Mouse (Mus musculus): ENCODE results near the gene A630023A22Rik. TPM values are rescaled to one million over a fixed set of nuclear protein-coding genes. Genes with fewer than 3 reads are reported as not detected.
A peak's percentile ranks its signal among the peaks of the same experiment; 100 is the strongest.

Gene A630023A22Rik
- polyA plus RNA-seq (2014; fragmentation: Nextera tagmentation; extraction: Ambion mirVana): not detected in 2 replicates

- no peaks in the 10 kb centered on the region for H3K9me3 ChIP-seq (replicated peaks; ENCODE audit: control insufficient read depth, low read length)
- H3K9ac ChIP-seq (ENCODE audit: low read depth, low read length): no peak within 1 kb of the TSS
- H3K4me3 ChIP-seq (ENCODE audit: low read depth, low read length): no peak within 1 kb of the TSS
- H3K27ac ChIP-seq (ENCODE audit: low read depth, low read length): no peak within 1 kb of the TSS
- 74% methylated on average over 5 of the region's 5 CpGs for WGBS (ENCODE audit: insufficient replicate concordance)
- ATAC-seq (replicated peaks; ENCODE audit: insufficient number of reproducible peaks, low FRiP score, low TSS enrichment): no peak
- no peak within 1 kb of the TSS for H3K4me2 ChIP-seq
- H3K27me3 ChIP-seq (ENCODE audit: control insufficient read depth, insufficient read depth, low read length): no peaks in the 10 kb centered on the region
- H3K4me1 ChIP-seq (ENCODE audit: control insufficient read depth, insufficient read depth, low read length): peaks cover 3% of the 10 kb centered on the region; the same call in 1 of the 2 replicates
- no peaks in the 10 kb centered on the region for H3K36me3 ChIP-seq (ENCODE audit: control insufficient read depth, insufficient read depth, low read length)
Observed at GRCm38 (mm10) chr14:34102601-34103000, at the start of gene A630023A22Rik. Gene A630023A22Rik (minus strand): TSS chr14:34102754.

- Histone ChIP-seq H3K4me1 (ENCODE audit: control insufficient read depth, insufficient read depth, low read length) (peaks cover 11% of the 10 kb centered on the region; the same call in 1 of the 2 replicates), H3K4me3 (ENCODE audit: low read depth, low read length) (0 out of 2 replicates have a peak within 1 kb of the TSS, but pooled peaks have one; percentile 2), H3K9me3 (replicated peaks; ENCODE audit: control insufficient read depth, low read length) (no peaks in the 10 kb centered on the region), H3K27me3 (ENCODE audit: control insufficient read depth, insufficient read depth, low read length) (peaks cover 11% of the 10 kb centered on the region), H3K36me3 (ENCODE audit: control insufficient read depth, insufficient read depth, low read length) (no peaks in the 10 kb centered on the region), H3K9ac (ENCODE audit: low read depth, low read length) (no peak within 1 kb of the TSS), H3K27ac (ENCODE audit: low read depth, low read length) (no peak within 1 kb of the TSS), H3K4me2 (peak within 1 kb of the TSS; percentile 49)
- WGBS (ENCODE audit: insufficient replicate concordance): 12% methylated on average over 16 of the region's 16 CpGs
- peak; percentile 66 for ATAC-seq (replicated peaks; ENCODE audit: insufficient number of reproducible peaks, low FRiP score, low TSS enrichment)
Observed at GRCm38 (mm10) chr14:34152342-34152741, 49.8 kb upstream of the A630023A22Rik start, which contains the start of gene Npy4r. Gene Npy4r (minus strand): TSS chr14:34152489.

- no peaks in the 10 kb centered on the region for H3K36me3 ChIP-seq (ENCODE audit: control insufficient read depth, insufficient read depth, low read length)
- no peaks in the 10 kb centered on the region for H3K4me1 ChIP-seq (ENCODE audit: control insufficient read depth, insufficient read depth, low read length)
- no peaks in the 10 kb centered on the region for H3K27me3 ChIP-seq (ENCODE audit: control insufficient read depth, insufficient read depth, low read length)
- no peak overlapping the region for H3K4me3 ChIP-seq (ENCODE audit: low read depth, low read length)
- no peak overlapping the region for H3K9ac ChIP-seq (ENCODE audit: low read depth, low read length)
- ATAC-seq (replicated peaks; ENCODE audit: insufficient number of reproducible peaks, low FRiP score, low TSS enrichment): no peak
- H3K27ac ChIP-seq (ENCODE audit: low read depth, low read length): no peak overlapping the region
- no peak overlapping the region for H3K4me2 ChIP-seq
- H3K9me3 ChIP-seq (replicated peaks; ENCODE audit: control insufficient read depth, low read length): no peaks in the 10 kb centered on the region
- WGBS (ENCODE audit: insufficient replicate concordance): 84% methylated on average over 10 of the region's 10 CpGs
Observed at GRCm38 (mm10) chr14:34142915-34143314, 40.4 kb upstream of the A630023A22Rik start.

GRCm38 (mm10) chr14:34142316-34142715, 39.8 kb upstream of the A630023A22Rik start:
- Histone ChIP-seq H3K36me3 (ENCODE audit: control insufficient read depth, insufficient read depth, low read length) (no peaks in the 10 kb centered on the region), H3K4me3 (ENCODE audit: low read depth, low read length) (no peak overlapping the region), H3K27ac (ENCODE audit: low read depth, low read length) (no peak overlapping the region), H3K9me3 (replicated peaks; ENCODE audit: control insufficient read depth, low read length) (no peaks in the 10 kb centered on the region), H3K27me3 (ENCODE audit: control insufficient read depth, insufficient read depth, low read length) (no peaks in the 10 kb centered on the region), H3K9ac (ENCODE audit: low read depth, low read length) (no peak overlapping the region), H3K4me2 (no peak overlapping the region), H3K4me1 (ENCODE audit: control insufficient read depth, insufficient read depth, low read length) (no peaks in the 10 kb centered on the region)
- no peak for ATAC-seq (replicated peaks; ENCODE audit: insufficient number of reproducible peaks, low FRiP score, low TSS enrichment)
- 64% methylated on average over 1 of the region's 1 CpGs for WGBS (ENCODE audit: insufficient replicate concordance)

DNA sequence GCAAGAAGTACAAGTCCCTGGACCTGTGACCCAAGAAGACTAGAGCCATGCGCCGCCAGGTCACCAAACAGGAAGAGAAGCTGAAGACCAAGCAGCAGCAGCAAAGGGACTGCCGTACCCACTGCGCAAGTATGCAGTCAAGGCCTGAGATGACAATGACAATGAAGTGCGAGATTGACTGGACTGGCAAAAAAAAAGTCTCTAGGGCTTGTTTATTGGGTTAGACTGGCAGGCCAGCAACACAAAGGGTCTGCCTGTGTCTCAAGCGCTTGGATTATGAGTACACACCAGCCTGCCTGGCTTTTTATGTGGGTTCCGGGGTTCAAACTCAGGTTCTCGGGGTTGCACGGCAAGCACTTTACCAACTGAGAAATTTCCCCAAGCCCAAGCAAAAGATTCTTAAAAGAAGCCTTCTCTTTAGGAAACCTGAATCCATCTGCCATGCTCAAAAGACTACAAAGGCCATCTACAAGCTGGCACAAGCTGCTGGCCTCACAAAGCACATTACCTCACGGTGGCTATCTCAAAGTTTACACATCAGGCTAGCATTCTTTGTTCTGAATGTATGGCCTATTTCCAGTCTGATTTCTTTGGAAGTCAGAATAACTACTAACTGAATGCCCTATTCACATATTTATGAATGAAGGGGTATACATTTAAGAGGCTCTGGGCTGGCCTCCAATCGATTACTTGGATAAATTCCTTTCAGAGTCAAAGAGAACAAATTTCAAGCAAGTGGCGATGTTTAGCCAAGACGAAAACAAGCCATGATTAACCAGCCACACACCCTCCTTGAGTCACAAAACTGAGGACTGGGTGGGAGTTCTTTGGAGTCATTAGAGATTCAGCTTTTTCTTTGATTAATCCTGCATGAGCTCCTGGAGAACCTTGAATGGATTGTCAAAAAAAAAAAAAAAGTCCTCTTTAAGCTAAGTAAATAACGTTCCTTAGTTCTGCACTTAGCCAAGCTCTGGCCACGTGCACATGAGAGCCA, 37.4 kb upstream of the A630023A22Rik start:
- Histone ChIP-seq H3K9me3 (replicated peaks; ENCODE audit: control insufficient read depth, low read length) (no peaks in the 10 kb centered on the region), H3K4me1 (ENCODE audit: control insufficient read depth, insufficient read depth, low read length) (no peaks in the 10 kb centered on the region), H3K36me3 (ENCODE audit: control insufficient read depth, insufficient read depth, low read length) (no peaks in the 10 kb centered on the region), H3K27ac (ENCODE audit: low read depth, low read length) (no peak overlapping the region), H3K9ac (ENCODE audit: low read depth, low read length) (no peak overlapping the region), H3K27me3 (ENCODE audit: control insufficient read depth, insufficient read depth, low read length) (no peaks in the 10 kb centered on the region), H3K4me3 (ENCODE audit: low read depth, low read length) (no peak overlapping the region), H3K4me2 (no peak overlapping the region)
- ATAC-seq (replicated peaks; ENCODE audit: insufficient number of reproducible peaks, low FRiP score, low TSS enrichment): no peak
- WGBS (ENCODE audit: insufficient replicate concordance): 84% methylated on average over 15 of the region's 15 CpGs

DNA sequence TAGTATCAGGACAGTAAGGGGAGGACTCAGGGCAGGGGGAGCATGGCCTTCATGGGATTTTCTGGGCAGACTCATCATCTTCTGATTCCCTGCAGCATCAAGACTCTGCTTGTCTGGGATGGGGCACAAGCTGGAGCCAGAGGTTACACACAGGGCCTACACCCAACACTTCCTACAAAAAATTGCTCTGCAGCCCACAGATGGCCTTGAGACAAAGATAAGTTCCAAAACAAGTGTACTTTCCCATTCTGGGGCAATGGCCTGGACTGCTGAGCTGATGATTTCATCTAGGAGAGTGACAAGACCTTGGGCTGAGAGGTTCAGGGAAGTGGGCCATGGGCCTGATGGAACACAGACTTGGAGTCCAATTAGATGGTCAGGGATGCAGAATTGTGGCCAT, 32.8 kb upstream of the A630023A22Rik start:
- H3K9ac ChIP-seq (ENCODE audit: low read depth, low read length): no peak overlapping the region

GRCm38 (mm10) chr14:34131216-34131615, 28.7 kb upstream of the A630023A22Rik start:
- H3K4me1 ChIP-seq (ENCODE audit: control insufficient read depth, insufficient read depth, low read length): no peaks in the 10 kb centered on the region
- H3K27me3 ChIP-seq (ENCODE audit: control insufficient read depth, insufficient read depth, low read length): no peaks in the 10 kb centered on the region
- no peaks in the 10 kb centered on the region for H3K9me3 ChIP-seq (replicated peaks; ENCODE audit: control insufficient read depth, low read length)
- no peak overlapping the region for H3K4me3 ChIP-seq (ENCODE audit: low read depth, low read length)
- WGBS (ENCODE audit: insufficient replicate concordance): 63% methylated on average over 6 of the region's 6 CpGs
- no peaks in the 10 kb centered on the region for H3K36me3 ChIP-seq (ENCODE audit: control insufficient read depth, insufficient read depth, low read length)
- no peak overlapping the region for H3K4me2 ChIP-seq
- no peak overlapping the region for H3K9ac ChIP-seq (ENCODE audit: low read depth, low read length)
- no peak overlapping the region for H3K27ac ChIP-seq (ENCODE audit: low read depth, low read length)
- no peak for ATAC-seq (replicated peaks; ENCODE audit: insufficient number of reproducible peaks, low FRiP score, low TSS enrichment)

More for the DNA sequence above, 32.8 kb upstream of the A630023A22Rik start:
- no peak for ATAC-seq (replicated peaks; ENCODE audit: insufficient number of reproducible peaks, low FRiP score, low TSS enrichment)
- H3K4me2 ChIP-seq: no peak overlapping the region
- H3K4me3 ChIP-seq (ENCODE audit: low read depth, low read length): no peak overlapping the region
- no peak overlapping the region for H3K27ac ChIP-seq (ENCODE audit: low read depth, low read length)
- no peaks in the 10 kb centered on the region for H3K36me3 ChIP-seq (ENCODE audit: control insufficient read depth, insufficient read depth, low read length)
- no peaks in the 10 kb centered on the region for H3K9me3 ChIP-seq (replicated peaks; ENCODE audit: control insufficient read depth, low read length)
- H3K4me1 ChIP-seq (ENCODE audit: control insufficient read depth, insufficient read depth, low read length): no peaks in the 10 kb centered on the region
- no peaks in the 10 kb centered on the region for H3K27me3 ChIP-seq (ENCODE audit: control insufficient read depth, insufficient read depth, low read length)

DNA sequence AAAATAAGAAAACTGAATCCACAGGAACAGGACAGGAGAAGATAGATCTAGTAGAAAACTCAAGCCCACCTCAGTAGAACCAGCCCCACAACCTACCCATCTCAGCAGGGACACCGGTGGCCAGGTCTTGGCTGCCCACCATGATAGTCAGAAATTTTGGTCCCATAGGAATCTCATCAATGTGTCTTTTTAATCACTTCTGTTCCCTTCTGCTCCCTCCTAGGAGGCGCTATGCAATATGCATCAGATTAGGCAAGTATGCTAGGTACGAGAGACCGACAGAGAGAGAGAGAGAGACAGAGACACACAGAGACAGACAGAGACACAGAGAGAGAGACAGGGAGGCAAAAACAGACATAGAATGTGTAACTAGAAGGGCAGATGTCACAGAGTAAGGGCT, 19.1 kb upstream of the A630023A22Rik start:
- no peaks in the 10 kb centered on the region for H3K4me1 ChIP-seq (ENCODE audit: control insufficient read depth, insufficient read depth, low read length)
- no peak overlapping the region for H3K4me3 ChIP-seq (ENCODE audit: low read depth, low read length)
- H3K9me3 ChIP-seq (replicated peaks; ENCODE audit: control insufficient read depth, low read length): no peaks in the 10 kb centered on the region
- no peak overlapping the region for H3K27ac ChIP-seq (ENCODE audit: low read depth, low read length)
- ATAC-seq (replicated peaks; ENCODE audit: insufficient number of reproducible peaks, low FRiP score, low TSS enrichment): no peak
- no peaks in the 10 kb centered on the region for H3K27me3 ChIP-seq (ENCODE audit: control insufficient read depth, insufficient read depth, low read length)
- no peaks in the 10 kb centered on the region for H3K36me3 ChIP-seq (ENCODE audit: control insufficient read depth, insufficient read depth, low read length)
- no peak overlapping the region for H3K9ac ChIP-seq (ENCODE audit: low read depth, low read length)
- no peak overlapping the region for H3K4me2 ChIP-seq
- WGBS (ENCODE audit: insufficient replicate concordance): 91% methylated on average over 4 of the region's 4 CpGs
